In genomic region chr1:95030579-95030978, GRCm38 (mm10) we compare ENCODE assay signal across 31 mouse cellular contexts.
"Had no signal": no experiment of that assay in that cellular context is flagged by ENCODE, and none has a peak within 500 bp of the region (broad histone marks: within the 10 kb centered on the region; RNA-seq: fewer than 3 reads in every experiment).

No protein-coding gene starts in this region.

- H3K4me1 ChIP-seq: limb, embryonic 10.5 days; limb, embryonic 12.5 days; limb, embryonic 13.5 days; limb, embryonic 15.5 days; liver, embryonic 12.5 days; liver, embryonic 13.5 days; liver, embryonic 15.5 days; lung, embryonic 15.5 days; megakaryocyte, embryonic 14.5 days; midbrain, embryonic 10.5 days; midbrain, embryonic 12.5 days; midbrain, embryonic 13.5 days; midbrain, embryonic 15.5 days had no signal

- H3K4me2 ChIP-seq: limb, embryonic 12.5 days; limb, embryonic 13.5 days; limb, embryonic 15.5 days; liver, embryonic 11.5 days; liver, embryonic 12.5 days; liver, embryonic 13.5 days; liver, embryonic 15.5 days; lung, embryonic 14.5 days; lung, embryonic 15.5 days; midbrain, embryonic 11.5 days; midbrain, embryonic 12.5 days; midbrain, embryonic 13.5 days; midbrain, embryonic 15.5 days had no signal

- H3K9me3 ChIP-seq: limb, embryonic 10.5 days; limb, embryonic 12.5 days; limb, embryonic 13.5 days; limb, embryonic 15.5 days; liver, embryonic 12.5 days; liver, embryonic 13.5 days; liver, embryonic 15.5 days; lung, embryonic 15.5 days; megakaryocyte, embryonic 14.5 days; midbrain, embryonic 10.5 days; midbrain, embryonic 12.5 days; midbrain, embryonic 13.5 days; midbrain, embryonic 15.5 days had no signal

- H3K27me3 ChIP-seq: limb, embryonic 12.5 days; limb, embryonic 13.5 days; limb, embryonic 15.5 days; liver, embryonic 12.5 days; liver, embryonic 13.5 days; liver, embryonic 15.5 days; lung, embryonic 15.5 days; megakaryocyte, embryonic 14.5 days; midbrain, embryonic 12.5 days; midbrain, embryonic 13.5 days; midbrain, embryonic 15.5 days had no signal

- H3K36me3 ChIP-seq: limb, embryonic 10.5 days; limb, embryonic 12.5 days; limb, embryonic 13.5 days; limb, embryonic 15.5 days; liver, embryonic 12.5 days; liver, embryonic 13.5 days; liver, embryonic 15.5 days; lung, embryonic 15.5 days; midbrain, embryonic 10.5 days; midbrain, embryonic 12.5 days; midbrain, embryonic 13.5 days; midbrain, embryonic 15.5 days had no signal

- H3K9ac ChIP-seq: limb, embryonic 12.5 days; limb, embryonic 13.5 days; limb, embryonic 15.5 days; liver, embryonic 12.5 days; liver, embryonic 13.5 days; liver, embryonic 14.5 days; liver, embryonic 15.5 days; liver, postnatal 0 days; lung, embryonic 14.5 days; lung, embryonic 15.5 days; midbrain, embryonic 12.5 days; midbrain, embryonic 13.5 days; midbrain, embryonic 15.5 days had no signal

- DNase-seq: left cerebral cortex, postnatal 4 days; liver; liver, embryonic 13.5 days; liver, postnatal 0 days; lung, adult 18-20 months; lung, adult 2 months; lung, embryonic 14.5 days; lung, postnatal 10 days; lung, postnatal 14 days; lung, postnatal 36 days; lung, postnatal 4 days; midbrain, embryonic 14.5 days had no signal

- ATAC-seq: liver, embryonic 12.5 days; liver, postnatal 0 days; lung, postnatal 0 days; midbrain, embryonic 13.5 days; midbrain, embryonic 15.5 days; midbrain, embryonic 16.5 days had no signal

- H3K27ac ChIP-seq: limb, embryonic 10.5 days; limb, embryonic 12.5 days; limb, embryonic 13.5 days; limb, embryonic 15.5 days; liver, embryonic 12.5 days; liver, embryonic 13.5 days; liver, embryonic 14.5 days; liver, embryonic 15.5 days; lung, embryonic 15.5 days; macrophage; midbrain, embryonic 10.5 days; midbrain, embryonic 12.5 days; midbrain, embryonic 13.5 days; midbrain, embryonic 15.5 days had no signal

- H3K4me3 ChIP-seq: limb, embryonic 10.5 days; limb, embryonic 12.5 days; limb, embryonic 13.5 days; limb, embryonic 15.5 days; liver, embryonic 12.5 days; liver, embryonic 13.5 days; liver, embryonic 15.5 days; lung, embryonic 15.5 days; megakaryocyte, embryonic 14.5 days; midbrain, embryonic 10.5 days; midbrain, embryonic 12.5 days; midbrain, embryonic 13.5 days; midbrain, embryonic 15.5 days; myocyte had no signal
